Mouse (Mus musculus): ENCODE results near the gene Nckap5.

The Nckap5 gene

GRCm38 (mm10) chr1:126366736-126367135 is 463.9 kb downstream of the Nckap5 start:
- no peak for DNase-seq (ENCODE audit: low read depth, low spot score)

GRCm38 (mm10) chr1:126364556-126364955 is 466.0 kb downstream of the Nckap5 start:
- no peak for DNase-seq (ENCODE audit: low read depth, low spot score)

GRCm38 (mm10) chr1:126360531-126361220 is 469.9 kb downstream of the Nckap5 start:
- DNase-seq (ENCODE audit: low read depth, low spot score): no peak

GRCm38 (mm10) chr1:126360111-126360510 is 470.5 kb downstream of the Nckap5 start:
- DNase-seq (ENCODE audit: low read depth, low spot score): no peak

- DNase-seq (ENCODE audit: low read depth, low spot score): no peak
Observed at GRCm38 (mm10) chr1:126341806-126342205, 488.8 kb downstream of the Nckap5 start.

GRCm38 (mm10) chr1:126339250-126339649 is 491.3 kb downstream of the Nckap5 start:
- DNase-seq (ENCODE audit: low read depth, low spot score): no peak

- DNase-seq (ENCODE audit: low read depth, low spot score): no peak
Observed at GRCm38 (mm10) chr1:126334202-126334601, 496.4 kb downstream of the Nckap5 start.

- no peak for DNase-seq (ENCODE audit: low read depth, low spot score)
Observed at GRCm38 (mm10) chr1:126332026-126332425, 498.6 kb downstream of the Nckap5 start.

- DNase-seq (ENCODE audit: low read depth, low spot score): no peak
Observed at GRCm38 (mm10) chr1:126320696-126321095, 509.9 kb downstream of the Nckap5 start.

- no peak for DNase-seq (ENCODE audit: low read depth, low spot score)
Observed at GRCm38 (mm10) chr1:126317874-126318607, 512.6 kb downstream of the Nckap5 start.

GRCm38 (mm10) chr1:126317345-126317744 is 513.3 kb downstream of the Nckap5 start:
- DNase-seq (ENCODE audit: low read depth, low spot score): no peak

- DNase-seq (ENCODE audit: low read depth, low spot score): no peak
Observed at GRCm38 (mm10) chr1:126316866-126317265, 513.7 kb downstream of the Nckap5 start.

GRCm38 (mm10) chr1:126301129-126301528 is 529.5 kb downstream of the Nckap5 start:
- DNase-seq (ENCODE audit: low read depth, low spot score): no peak

- no peak for DNase-seq (ENCODE audit: low read depth, low spot score)
Observed at GRCm38 (mm10) chr1:126264931-126265330, 565.7 kb downstream of the Nckap5 start.

- DNase-seq (ENCODE audit: low read depth, low spot score): no peak
Observed at GRCm38 (mm10) chr1:126254364-126254763, 576.2 kb downstream of the Nckap5 start.

GRCm38 (mm10) chr1:126253934-126254333 is 576.7 kb downstream of the Nckap5 start:
- DNase-seq (ENCODE audit: low read depth, low spot score): no peak

GRCm38 (mm10) chr1:126233196-126233595 is 597.4 kb downstream of the Nckap5 start:
- no peak for DNase-seq (ENCODE audit: low read depth, low spot score)

GRCm38 (mm10) chr1:126231199-126231598 is 599.4 kb downstream of the Nckap5 start:
- DNase-seq (ENCODE audit: low read depth, low spot score): no peak

GRCm38 (mm10) chr1:126210212-126210611 is 620.4 kb downstream of the Nckap5 start:
- DNase-seq (ENCODE audit: low read depth, low spot score): no peak

GRCm38 (mm10) chr1:126209743-126210142 is 620.9 kb downstream of the Nckap5 start:
- DNase-seq (ENCODE audit: low read depth, low spot score): no peak

- DNase-seq (ENCODE audit: low read depth, low spot score): no peak
Observed at GRCm38 (mm10) chr1:126209131-126209530, 621.5 kb downstream of the Nckap5 start.

- no peak for DNase-seq (ENCODE audit: low read depth, low spot score)
Observed at GRCm38 (mm10) chr1:126196937-126197336, 633.7 kb downstream of the Nckap5 start.

GRCm38 (mm10) chr1:126190353-126190752 is 640.2 kb downstream of the Nckap5 start:
- DNase-seq (ENCODE audit: low read depth, low spot score): no peak
